Mouse (Mus musculus) neural tube, embryonic 15.5 days (tissue): ENCODE results near the gene 1700018F24Rik. TPM values are rescaled to one million over a fixed set of nuclear protein-coding genes. Genes with fewer than 3 reads are reported as not detected.

Experiments
- ATAC-seq: fragments of 200-750 bp; cut with Nextera tagmentation; 2 replicates; pipeline ENCODE4 v1.8.0; 2017; ENCODE audit warnings: mild to moderate bottlenecking, moderate TSS enrichment, moderate library complexity; ENCODE audit not compliant: low FRiP score
- H3K27ac ChIP-seq: fragments of 300-500 bp; sonication (generic); replicated peaks from 2 replicates; pipeline ENCODE4 v1.5.1; 2015; ENCODE audit warnings: mild to moderate bottlenecking, inconsistent platforms
- H3K27me3 ChIP-seq: fragments of 300-500 bp; sonication (generic); replicated peaks from 2 replicates; pipeline ENCODE4 v1.6.1; 2015; ENCODE audit warnings: inconsistent platforms
- H3K36me3 ChIP-seq: fragments of 300-500 bp; sonication (generic); 2 replicates; pipeline ENCODE4 v1.6.1; 2015; ENCODE audit warnings: inconsistent platforms
- H3K4me1 ChIP-seq: fragments of 300-500 bp; sonication (generic); 2 replicates; pipeline ENCODE4 v1.6.1; 2015; ENCODE audit warnings: inconsistent platforms
- H3K4me2 ChIP-seq: fragments of 300-500 bp; sonication (generic); 2 replicates; pipeline ENCODE4 v1.6.1; 2015; ENCODE audit warnings: inconsistent platforms, mild to moderate bottlenecking, moderate library complexity
- H3K4me3 ChIP-seq: fragments of 300-500 bp; sonication (generic); replicated peaks from 2 replicates; pipeline ENCODE4 v1.5.1; 2015; ENCODE audit warnings: mild to moderate bottlenecking, inconsistent platforms
- H3K9ac ChIP-seq: fragments of 300-500 bp; sonication (generic); replicated peaks from 2 replicates; pipeline ENCODE4 v1.6.1; 2015; ENCODE audit warnings: mild to moderate bottlenecking, inconsistent platforms
- H3K9me3 ChIP-seq: fragments of 300-500 bp; sonication (generic); replicated peaks from 2 replicates; pipeline ENCODE4 v1.6.1; 2016; ENCODE audit warnings: inconsistent platforms
- WGBS: fragments of 180-500 bp; shearing (Covaris S2); methylation state at CpG from one replicate; pipeline ENCODE4 v1.1.7; 2015; ENCODE audit warnings: mixed read lengths; 5-methylcytosine and 5-hydroxymethylcytosine counted together
- polyA plus RNA-seq: library from polyadenylated mRNA; unstranded; fragments of >200 nt; fragmentation: Nextera tagmentation; extraction: Ambion mirVana; gene quantifications from 2 replicates; pipeline ENCODE4 v1.2.1, GENCODE M21; 2015

1700018F24Rik gene
- polyA plus RNA-seq, 1 experiment from 2014 or later = not detected

- Histone ChIP-seq H3K4me3 (peak within 1 kb of the TSS; percentile 93), H3K27ac (peak within 1 kb of the TSS; percentile 87), H3K36me3 (0 out of 2 replicates have a peak, but pooled peaks cover 3% of the 10 kb centered on the region), H3K4me2 (peak within 1 kb of the TSS; percentile 73), H3K4me1 (peaks cover 18% of the 10 kb centered on the region), H3K9me3 (no peaks in the 10 kb centered on the region), H3K27me3 (no peaks in the 10 kb centered on the region), H3K9ac (peak within 1 kb of the TSS; percentile 99)
- peak; percentile 93 for ATAC-seq
- under 1% methylated on average over 54 of the region's 54 CpGs for WGBS
Measured at GRCm38 (mm10) chr5:145083632-145084451, 41.1 kb downstream of the 1700018F24Rik start, which contains the start of the genes Arpc1a and Kpna7. Gene Arpc1a (plus strand): TSS chr5:145083830. Gene Kpna7 (minus strand): TSS chr5:145084030.

GRCm38 (mm10) chr5:145084822-145085221, 42.0 kb downstream of the 1700018F24Rik start:
- H3K9ac ChIP-seq = peak overlapping the region; percentile 99
- H3K4me3 ChIP-seq = peak overlapping the region; percentile 93
- H3K27ac ChIP-seq = no peak overlapping the region
- H3K9me3 ChIP-seq = no peaks in the 10 kb centered on the region
- ATAC-seq = no peak
- 0 out of 2 replicates have a peak, but pooled peaks cover 3% of the 10 kb centered on the region for H3K36me3 ChIP-seq
- H3K27me3 ChIP-seq = no peaks in the 10 kb centered on the region
- peak overlapping the region; percentile 73 for H3K4me2 ChIP-seq
- H3K4me1 ChIP-seq = peaks cover 24% of the 10 kb centered on the region
- 78% methylated on average over 2 of the region's 2 CpGs for WGBS

- no peak overlapping the region for H3K9ac ChIP-seq
- H3K27ac ChIP-seq = no peak overlapping the region
- ATAC-seq = no peak
- H3K4me3 ChIP-seq = no peak overlapping the region
- H3K9me3 ChIP-seq = no peaks in the 10 kb centered on the region
- H3K4me2 ChIP-seq = no peak overlapping the region
- H3K36me3 ChIP-seq = peaks cover 23% of the 10 kb centered on the region
- peaks cover 28% of the 10 kb centered on the region for H3K4me1 ChIP-seq
- no peaks in the 10 kb centered on the region for H3K27me3 ChIP-seq
- WGBS = 98% methylated on average over 2 of the region's 2 CpGs
Measured at GRCm38 (mm10) chr5:145088186-145088585, 45.4 kb downstream of the 1700018F24Rik start.

- Histone ChIP-seq H3K9ac (no peak overlapping the region), H3K36me3 (peaks cover 36% of the 10 kb centered on the region), H3K4me3 (no peak overlapping the region), H3K27ac (no peak overlapping the region), H3K27me3 (no peaks in the 10 kb centered on the region), H3K4me1 (peaks cover 21% of the 10 kb centered on the region), H3K4me2 (no peak overlapping the region), H3K9me3 (no peaks in the 10 kb centered on the region)
- no peak for ATAC-seq
- 93% methylated on average over 3 of the region's 3 CpGs for WGBS
Measured at GRCm38 (mm10) chr5:145089878-145090277, 47.1 kb downstream of the 1700018F24Rik start.

Other genes with a start within 250 kb of the 1700018F24Rik start
- gene Smurf1, start 77.1 kb upstream of the 1700018F24Rik start, polyA plus RNA-seq = 22.4 and 23.7 TPM in 2 replicates
- gene Gm4871, start 10.2 kb upstream of the 1700018F24Rik start, polyA plus RNA-seq = not detected in 2 replicates
- 218 and 232 TPM in 2 replicates for gene Arpc1a, start 40.8 kb downstream of the 1700018F24Rik start, polyA plus RNA-seq
- not detected in 2 replicates for gene Kpna7, start 41.0 kb downstream of the 1700018F24Rik start, polyA plus RNA-seq
- 82.4 and 204 TPM in 2 replicates for gene Arpc1b, start 71.2 kb downstream of the 1700018F24Rik start, polyA plus RNA-seq
- gene Pdap1, start 97.2 kb downstream of the 1700018F24Rik start, polyA plus RNA-seq = 97.0 and 115 TPM in 2 replicates
- gene Bud31, start 97.4 kb downstream of the 1700018F24Rik start, polyA plus RNA-seq = 183 and 184 TPM in 2 replicates
- 18.8 and 21.2 TPM in 2 replicates for gene Ptcd1, start 124.1 kb downstream of the 1700018F24Rik start, polyA plus RNA-seq
- gene Cpsf4, start 124.2 kb downstream of the 1700018F24Rik start, polyA plus RNA-seq = 49.7 and 50.3 TPM in 2 replicates
- gene Atp5j2, start 149.1 kb downstream of the 1700018F24Rik start, polyA plus RNA-seq = 724 and 793 TPM in 2 replicates
- gene Zkscan14, start 158.9 kb downstream of the 1700018F24Rik start, polyA plus RNA-seq = 12.8 and 14.4 TPM in 2 replicates
- gene Zkscan5, start 161.6 kb downstream of the 1700018F24Rik start, polyA plus RNA-seq = 12.5 and 12.9 TPM in 2 replicates
- 28.1 and 29.8 TPM in 2 replicates for gene Zfp655, start 188.7 kb downstream of the 1700018F24Rik start, polyA plus RNA-seq
- gene Zscan25, start 237.5 kb downstream of the 1700018F24Rik start, polyA plus RNA-seq = 0.55 and 0.57 TPM in 2 replicates